Mouse (Mus musculus): Measurements from ENCODE around the gene Cmpk1. TPM values are rescaled to one million over a fixed set of nuclear protein-coding genes. Genes with fewer than 3 reads are reported as not detected.

Cmpk1 gene
- total RNA-seq, 4 experiments from 2014 or later = 16.5 to 20.5 (median 18.4) TPM

Other genes with a start within 250 kb of the Cmpk1 start
- not detected for gene Gm12830, start 165.5 kb downstream of the Cmpk1 start, total RNA-seq (2022)
- gene Foxd2, start 78.4 kb downstream of the Cmpk1 start, total RNA-seq (2022) = under 1 TPM in 3 of 4 experiments, not detected in 1; 0.10 to 0.29 (median 0.19) TPM
- not detected for gene Foxe3, start 61.2 kb downstream of the Cmpk1 start, total RNA-seq (2022)
- gene Stil, start 12.9 kb upstream of the Cmpk1 start, total RNA-seq (2022) = under 1 TPM in 2 of 4 experiments, not detected in 2; 0.10 to 0.18 TPM
- gene Tal1, start 69.2 kb upstream of the Cmpk1 start, total RNA-seq (2022) = under 1 TPM; 0.56 to 0.76 (median 0.60) TPM
- not detected for gene Pdzk1ip1, start 101.5 kb upstream of the Cmpk1 start, total RNA-seq (2022)
- not detected for gene Cyp4x1, start 147.0 kb upstream of the Cmpk1 start, total RNA-seq (2022)

All from gastrocnemius, adult 8-10 months (tissue).